Mouse (Mus musculus) heart, embryonic 16.5 days (tissue): ENCODE data around the gene Clint1. TPM values are rescaled to one million over a fixed set of nuclear protein-coding genes. Genes with fewer than 3 reads are reported as not detected.
A peak's percentile ranks its signal among the peaks of the same experiment; 100 is the strongest.

Experiments
- ATAC-seq: fragments of 200-750 bp; cut with Nextera tagmentation; replicated peaks from 2 replicates; pipeline ENCODE4 v1.8.0; 2017; ENCODE audit warnings: moderate number of reproducible peaks; ENCODE audit not compliant: insufficient read depth, low FRiP score; ENCODE audit errors: extremely low read depth
- H3K27ac ChIP-seq: fragments of 300-500 bp; sonication (generic); 2 replicates; pipeline ENCODE4 v1.5.1; 2014; ENCODE audit warnings: mild to moderate bottlenecking, low read length, control low read depth, moderate library complexity
- H3K27me3 ChIP-seq: fragments of 300-500 bp; sonication (generic); 2 replicates; pipeline ENCODE4 v1.6.1; 2014; ENCODE audit warnings: low read length, mixed read lengths; ENCODE audit not compliant: control insufficient read depth, insufficient read depth
- H3K36me3 ChIP-seq: fragments of 300-500 bp; sonication (generic); 2 replicates; pipeline ENCODE4 v1.6.1; 2014; ENCODE audit not compliant: control insufficient read depth, insufficient read depth
- H3K4me1 ChIP-seq: fragments of 300-500 bp; sonication (generic); 2 replicates; pipeline ENCODE4 v1.6.1; 2014; ENCODE audit warnings: low read length, mixed read lengths; ENCODE audit not compliant: control insufficient read depth, insufficient read depth
- H3K4me2 ChIP-seq: fragments of 300-500 bp; sonication (generic); 2 replicates; pipeline ENCODE4 v1.6.1; 2014; ENCODE audit warnings: low read depth, mild to moderate bottlenecking, control low read depth, low read length
- H3K4me3 ChIP-seq: fragments of 300-500 bp; sonication (generic); 2 replicates; pipeline ENCODE4 v1.5.1; 2014; ENCODE audit warnings: mild to moderate bottlenecking, control low read depth, low read length
- H3K9ac ChIP-seq: fragments of 300-500 bp; sonication (generic); 2 replicates; pipeline ENCODE4 v1.6.1; 2014; ENCODE audit warnings: low read length, control low read depth
- H3K9me3 ChIP-seq: fragments of 300-500 bp; sonication (generic); replicated peaks from 2 replicates; pipeline ENCODE4 v1.6.1; 2016; ENCODE audit warnings: low read length; ENCODE audit not compliant: control insufficient read depth
- WGBS: fragments of 180-500 bp; shearing (Covaris S2); extraction: QIAGEN DNeasy Blood & Tissue Kit; methylation state at CpG from one replicate; pipeline ENCODE4 v1.1.7; 2014; 5-methylcytosine and 5-hydroxymethylcytosine counted together
- polyA plus RNA-seq: library from polyadenylated mRNA; unstranded; fragments of >200 nt; fragmentation: Nextera tagmentation; extraction: Ambion mirVana; gene quantifications from 2 replicates; pipeline ENCODE4 v1.2.1, GENCODE M21; 2015

Gene Clint1
- polyA plus RNA-seq, 1 experiment from 2014 or later: 56.4 TPM

GRCm38 (mm10) chr11:45943108-45943705 lies 91.4 kb downstream of the Clint1 start:
- Histone ChIP-seq H3K36me3 (no peaks in the 10 kb centered on the region), H3K4me3 (peak overlapping the region; percentile 72), H3K27ac (no peak overlapping the region), H3K9ac (peak overlapping the region; percentile 92), H3K4me1 (peaks cover 13% of the 10 kb centered on the region), H3K27me3 (no peaks in the 10 kb centered on the region), H3K4me2 (peak overlapping the region; percentile 92), H3K9me3 (no peaks in the 10 kb centered on the region)
- no peak for ATAC-seq
- WGBS: 47% methylated on average over 7 of the region's 7 CpGs

DNA sequence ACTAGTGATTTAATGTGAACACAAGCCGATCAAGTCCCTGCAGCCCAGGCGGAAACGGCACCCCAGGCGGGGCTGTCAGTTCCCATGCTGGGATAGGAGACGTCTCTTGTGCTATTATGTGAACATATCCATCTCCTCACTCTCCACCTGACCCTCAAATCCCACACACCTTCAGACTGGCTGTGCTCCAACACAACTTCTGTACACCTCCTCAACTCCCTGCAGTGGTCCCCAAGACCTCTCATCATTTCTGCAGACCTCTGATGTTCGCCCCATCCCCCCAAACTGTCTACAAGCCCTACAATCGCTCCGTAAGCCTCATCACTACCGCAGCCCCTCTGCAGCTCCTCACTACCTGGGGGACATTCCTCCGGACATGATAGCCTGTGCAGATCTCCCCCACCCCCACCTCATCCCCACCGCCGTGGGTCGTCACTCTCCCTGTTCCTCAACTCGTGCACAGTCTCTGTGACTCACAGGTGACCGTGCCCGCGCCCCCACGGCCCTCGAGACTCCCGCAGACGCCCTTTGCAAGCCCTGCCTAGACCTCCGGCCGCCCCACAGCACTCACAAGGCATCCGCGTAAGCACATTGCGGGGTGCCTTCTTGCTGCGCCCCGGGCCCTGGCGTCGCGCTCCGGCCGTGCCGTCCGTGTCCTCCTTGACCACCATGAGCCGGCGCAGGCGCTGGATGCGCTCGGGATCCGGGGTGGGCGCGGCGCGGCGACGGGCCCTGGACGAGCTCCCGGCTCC lies 92.2 kb downstream of the Clint1 start:
- H3K9me3 ChIP-seq: no peaks in the 10 kb centered on the region
- under 1% methylated on average over 49 of the region's 49 CpGs for WGBS
- peak overlapping the region; percentile 40 for H3K27ac ChIP-seq
- 0 out of 2 replicates have a peak, but pooled peaks cover 2% of the 10 kb centered on the region for H3K36me3 ChIP-seq
- peak; percentile 59 for ATAC-seq
- H3K4me2 ChIP-seq: peak overlapping the region; percentile 92
- H3K9ac ChIP-seq: peak overlapping the region; percentile 92
- H3K27me3 ChIP-seq: no peaks in the 10 kb centered on the region
- H3K4me3 ChIP-seq: peak overlapping the region; percentile 72
- H3K4me1 ChIP-seq: peaks cover 13% of the 10 kb centered on the region

- Histone ChIP-seq H3K9ac (peak within 1 kb of the TSS; percentile 92), H3K27ac (peak within 1 kb of the TSS; percentile 40), H3K4me1 (peaks cover 13% of the 10 kb centered on the region), H3K4me2 (peak within 1 kb of the TSS; percentile 92), H3K9me3 (no peaks in the 10 kb centered on the region), H3K27me3 (no peaks in the 10 kb centered on the region), H3K36me3 (peaks cover 5% of the 10 kb centered on the region), H3K4me3 (peak within 1 kb of the TSS; percentile 72)
- under 1% methylated on average over 51 of the region's 55 CpGs for WGBS
- ATAC-seq: peak; percentile 90
Observed at GRCm38 (mm10) chr11:45944643-45945156, 92.8 kb downstream of the Clint1 start, which contains the start of gene Lsm11. Gene Lsm11, minus strand, starts transcription at chr11:45944935.

DNA sequence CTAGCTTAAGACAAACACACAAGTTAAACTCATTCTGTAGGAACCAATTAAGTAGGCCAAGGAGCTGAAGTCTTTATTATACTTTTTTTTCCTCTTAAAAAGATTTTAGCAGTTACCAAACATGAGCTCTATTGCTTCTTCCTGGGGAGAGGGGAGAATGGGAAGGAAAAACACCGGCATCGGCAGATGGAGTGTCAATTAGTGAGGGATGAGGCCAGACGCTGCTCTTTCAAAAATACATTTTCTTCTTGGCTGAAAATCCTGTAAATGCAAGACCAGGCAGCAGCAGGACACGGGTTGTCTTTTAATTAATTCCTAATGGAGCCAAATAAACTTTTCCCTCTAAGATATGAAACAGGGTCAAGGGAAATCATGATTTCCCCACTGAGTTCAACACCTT lies 94.9 kb downstream of the Clint1 start:
- H3K9ac ChIP-seq: no peak overlapping the region
- no peak overlapping the region for H3K27ac ChIP-seq
- no peaks in the 10 kb centered on the region for H3K9me3 ChIP-seq
- H3K4me2 ChIP-seq: no peak overlapping the region
- no peak for ATAC-seq
- WGBS: 82% methylated on average over 4 of the region's 4 CpGs
- H3K4me3 ChIP-seq: no peak overlapping the region
- H3K36me3 ChIP-seq: peaks cover 14% of the 10 kb centered on the region
- H3K4me1 ChIP-seq: peaks cover 13% of the 10 kb centered on the region
- no peaks in the 10 kb centered on the region for H3K27me3 ChIP-seq

DNA sequence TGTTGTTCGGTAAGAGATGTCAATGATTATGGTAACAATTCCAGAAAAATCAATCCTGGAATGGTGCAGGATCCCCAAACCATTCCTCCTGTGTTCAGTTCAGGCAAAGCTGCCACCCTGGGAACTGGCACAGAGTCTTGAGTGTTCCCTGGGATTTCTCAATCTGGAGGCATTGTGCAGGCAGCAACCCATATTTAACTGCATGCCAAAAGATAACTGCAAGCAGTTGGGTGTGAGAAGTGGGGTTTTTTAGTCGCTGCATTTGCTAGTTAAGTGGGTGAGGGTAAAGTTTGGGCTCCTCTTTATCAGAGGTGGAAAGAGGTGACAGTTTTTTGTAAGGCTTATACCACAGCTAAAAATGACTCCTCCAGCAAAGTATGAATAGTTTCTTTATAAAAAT lies 95.6 kb downstream of the Clint1 start:
- 68% methylated on average over 2 of the region's 2 CpGs for WGBS
- ATAC-seq: no peak
- no peak overlapping the region for H3K4me3 ChIP-seq
- no peaks in the 10 kb centered on the region for H3K27me3 ChIP-seq
- H3K9me3 ChIP-seq: no peaks in the 10 kb centered on the region
- no peak overlapping the region for H3K27ac ChIP-seq
- peaks cover 13% of the 10 kb centered on the region for H3K4me1 ChIP-seq
- no peak overlapping the region for H3K4me2 ChIP-seq
- H3K36me3 ChIP-seq: peaks cover 14% of the 10 kb centered on the region
- H3K9ac ChIP-seq: no peak overlapping the region

- Histone ChIP-seq H3K4me1 (no peaks in the 10 kb centered on the region; the same call in 1 of the 2 replicates), H3K9me3 (no peaks in the 10 kb centered on the region), H3K4me2 (peak within 1 kb of the TSS; percentile 76), H3K27ac (peak within 1 kb of the TSS; percentile 70), H3K27me3 (no peaks in the 10 kb centered on the region), H3K9ac (peak within 1 kb of the TSS; percentile 68), H3K36me3 (peaks cover 5% of the 10 kb centered on the region), H3K4me3 (peak within 1 kb of the TSS; percentile 76)
- WGBS: under 1% methylated on average over 32 of the region's 32 CpGs
- peak; percentile 98 for ATAC-seq
Observed at GRCm38 (mm10) chr11:45955127-45955627, 103.3 kb downstream of the Clint1 start, which contains the start of gene Thg1l. Gene Thg1l, minus strand, starts transcription at chr11:45955494.

DNA sequence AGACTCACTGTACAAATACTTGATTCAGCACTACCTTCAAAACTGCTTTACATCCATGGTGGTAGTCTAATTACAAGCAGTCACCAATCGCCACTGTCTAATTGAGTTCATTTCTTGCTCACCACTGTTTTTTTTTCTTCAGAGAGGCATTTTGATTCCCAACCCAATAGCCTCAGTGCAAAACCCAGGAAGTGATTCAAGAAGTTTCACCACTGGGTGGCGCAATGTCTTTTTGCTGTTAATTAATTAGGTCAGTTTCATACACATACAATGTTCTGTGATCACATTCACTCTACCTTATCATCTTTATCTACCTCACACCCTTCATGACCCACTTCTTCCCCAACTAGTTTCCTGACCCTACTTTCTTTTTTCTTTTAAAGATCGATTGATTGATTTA lies 107.7 kb downstream of the Clint1 start:
- Histone ChIP-seq H3K27me3 (no peaks in the 10 kb centered on the region), H3K4me3 (no peak overlapping the region), H3K27ac (no peak overlapping the region), H3K36me3 (no peaks in the 10 kb centered on the region), H3K4me1 (no peaks in the 10 kb centered on the region; the same call in 1 of the 2 replicates), H3K9ac (no peak overlapping the region), H3K9me3 (no peaks in the 10 kb centered on the region), H3K4me2 (no peak overlapping the region)
- 78% methylated on average over 3 of the region's 3 CpGs for WGBS
- ATAC-seq: no peak

DNA sequence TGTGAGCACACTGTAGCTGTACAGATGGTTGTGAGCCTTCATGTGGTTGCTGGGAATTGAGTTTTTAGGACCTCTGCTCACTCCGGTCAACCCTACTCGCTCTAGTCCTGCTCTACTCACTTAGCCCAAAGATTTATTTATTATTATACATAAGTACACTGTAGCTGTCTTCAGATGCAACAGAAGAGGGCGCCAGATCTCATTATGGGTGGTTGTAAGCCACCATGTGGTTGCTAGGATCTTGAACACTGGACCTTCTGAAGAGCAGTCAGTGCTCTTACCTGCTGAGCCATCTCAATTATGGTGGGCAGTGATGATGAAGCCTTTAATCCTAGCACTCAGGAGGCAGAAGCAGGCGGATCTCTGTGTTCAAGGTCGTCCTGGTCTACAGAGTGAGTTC lies 108.2 kb downstream of the Clint1 start:
- H3K9ac ChIP-seq: no peak overlapping the region
- no peak overlapping the region for H3K27ac ChIP-seq
- no peaks in the 10 kb centered on the region for H3K4me1 ChIP-seq
- no peak overlapping the region for H3K4me2 ChIP-seq
- WGBS: 80% methylated on average over 5 of the region's 5 CpGs
- no peaks in the 10 kb centered on the region for H3K9me3 ChIP-seq
- no peak for ATAC-seq
- no peaks in the 10 kb centered on the region for H3K27me3 ChIP-seq
- H3K4me3 ChIP-seq: no peak overlapping the region
- H3K36me3 ChIP-seq: no peaks in the 10 kb centered on the region
